Mouse (Mus musculus) spleen, postnatal 4 days (tissue): ENCODE data around the gene Lmbrd1.
"Not testable (repeated sequence)": the region's sequence is repeated elsewhere in the genome, so short reads cannot be mapped to it uniquely, and the experiment has no call there.

Source experiments
- DNase-seq, 2 experiments: peaks; one replicate each; pipeline ENCODE4 v3.0.0; 2022; ENCODE audit warnings: low spot score in 2 of 2

Gene Lmbrd1

GRCm38 (mm10) chr1:24720209-24720608, 41.8 kb downstream of the Lmbrd1 start:
- DNase-seq: no peak

- no peak for DNase-seq
Measured at GRCm38 (mm10) chr1:24729784-24730183, 51.4 kb downstream of the Lmbrd1 start.

- no peak for DNase-seq
Measured at GRCm38 (mm10) chr1:24732286-24732685, 53.9 kb downstream of the Lmbrd1 start.

GRCm38 (mm10) chr1:24734866-24735265, 56.4 kb downstream of the Lmbrd1 start:
- DNase-seq: no peak

- DNase-seq: no peak
Measured at GRCm38 (mm10) chr1:24740903-24741302, 62.5 kb downstream of the Lmbrd1 start.

- DNase-seq: no peak
Measured at GRCm38 (mm10) chr1:24741552-24741951, 63.1 kb downstream of the Lmbrd1 start.

- DNase-seq: no peak
Measured at GRCm38 (mm10) chr1:24743191-24743924, 64.9 kb downstream of the Lmbrd1 start.

- DNase-seq: no peak
Measured at GRCm38 (mm10) chr1:24752715-24753114, 74.3 kb downstream of the Lmbrd1 start.

- no peak for DNase-seq
Measured at GRCm38 (mm10) chr1:24758516-24758915, 80.1 kb downstream of the Lmbrd1 start.

GRCm38 (mm10) chr1:24766466-24766865, 88.0 kb downstream of the Lmbrd1 start:
- no peak for DNase-seq

GRCm38 (mm10) chr1:24767197-24767596, 88.8 kb downstream of the Lmbrd1 start:
- DNase-seq: not testable (repeated sequence)

GRCm38 (mm10) chr1:24773642-24774041, 95.2 kb downstream of the Lmbrd1 start:
- DNase-seq: no peak

- DNase-seq: no peak
Measured at GRCm38 (mm10) chr1:24776576-24776975, 98.1 kb downstream of the Lmbrd1 start.

GRCm38 (mm10) chr1:24793168-24793567, 114.7 kb downstream of the Lmbrd1 start:
- DNase-seq: no peak

- not testable (repeated sequence) for DNase-seq
Measured at GRCm38 (mm10) chr1:24807971-24808370, 129.5 kb downstream of the Lmbrd1 start.
